Mouse (Mus musculus) thymus, adult 18-20 months (tissue): Measurements from ENCODE around the gene Nasp.
"Not testable (repeated sequence)": the region's sequence is repeated elsewhere in the genome, so short reads cannot be mapped to it uniquely, and the experiment has no call there.

Experiments
- DNase-seq, 2 experiments: peaks; one replicate each; pipeline ENCODE4 v3.0.0; 2022; ENCODE audit warnings: mixed read lengths in 2 of 2

The Nasp gene

GRCm38 (mm10) chr4:116627722-116628662 is at the start of gene Nasp:
Gene Nasp (minus strand): TSS chr4:116627941.
- peak; percentile 62 to 70 for DNase-seq

GRCm38 (mm10) chr4:116676027-116676426 is 48.3 kb upstream of the Nasp start:
- no peak for DNase-seq

GRCm38 (mm10) chr4:116674761-116675160 is 47.0 kb upstream of the Nasp start:
- not testable (repeated sequence) for DNase-seq

- DNase-seq, result peak in 1 of 2 experiments; percentile 3
Measured at GRCm38 (mm10) chr4:116672785-116673184, 45.0 kb upstream of the Nasp start.

- DNase-seq, result no peak
Measured at GRCm38 (mm10) chr4:116669291-116669690, 41.5 kb upstream of the Nasp start.

GRCm38 (mm10) chr4:116668145-116668544 is 40.4 kb upstream of the Nasp start:
- DNase-seq, result no peak

GRCm38 (mm10) chr4:116666625-116667024 is 38.9 kb upstream of the Nasp start:
- DNase-seq, result no peak

GRCm38 (mm10) chr4:116661998-116662397 is 34.3 kb upstream of the Nasp start:
- DNase-seq, result no peak

- DNase-seq, result no peak
Measured at GRCm38 (mm10) chr4:116660829-116661228, 33.1 kb upstream of the Nasp start.

GRCm38 (mm10) chr4:116659916-116660315 is 32.2 kb upstream of the Nasp start:
- DNase-seq, result not testable (repeated sequence)

GRCm38 (mm10) chr4:116659474-116659873 is 31.7 kb upstream of the Nasp start:
- no peak for DNase-seq

- no peak for DNase-seq
Measured at GRCm38 (mm10) chr4:116657971-116658370, 30.2 kb upstream of the Nasp start.

- DNase-seq, result no peak
Measured at GRCm38 (mm10) chr4:116655658-116656057, 27.9 kb upstream of the Nasp start.

GRCm38 (mm10) chr4:116655100-116655499 is 27.4 kb upstream of the Nasp start:
- no peak for DNase-seq

GRCm38 (mm10) chr4:116653228-116653627 is 25.5 kb upstream of the Nasp start:
- DNase-seq, result no peak

- DNase-seq, result no peak
Measured at GRCm38 (mm10) chr4:116651797-116652135, 24.0 kb upstream of the Nasp start.

GRCm38 (mm10) chr4:116650924-116651796 is 23.4 kb upstream of the Nasp start, which contains the start of gene Akr1a1:
Gene Akr1a1 (minus strand): TSS chr4:116651680.
- DNase-seq, result peak; percentile 85 to 87

- no peak for DNase-seq
Measured at GRCm38 (mm10) chr4:116650365-116650764, 22.6 kb upstream of the Nasp start.

GRCm38 (mm10) chr4:116649411-116649810 is 21.7 kb upstream of the Nasp start:
- DNase-seq, result no peak

- no peak for DNase-seq
Measured at GRCm38 (mm10) chr4:116645624-116646023, 17.9 kb upstream of the Nasp start.

GRCm38 (mm10) chr4:116644326-116644725 is 16.6 kb upstream of the Nasp start:
- no peak for DNase-seq

- DNase-seq, result no peak
Measured at GRCm38 (mm10) chr4:116642071-116642470, 14.3 kb upstream of the Nasp start.

- no peak for DNase-seq
Measured at GRCm38 (mm10) chr4:116638821-116639220, 11.1 kb upstream of the Nasp start.
